Mouse (Mus musculus): ENCODE measurements around the gene Vps37b. TPM values are rescaled to one million over a fixed set of nuclear protein-coding genes. Genes with fewer than 3 reads are reported as not detected.

Gene Vps37b
- total RNA-seq, 2 experiments from 2014 or later: 46.7 to 50.6 TPM

- intact Hi-C loops (cut with DNase I): no loop called here
- no peak for DNase-seq (ENCODE audit: low spot score in 2 of 2)
These were observed 22.0 kb downstream of the Vps37b start for GRCm38 (mm10) chr5:124010077-124010476.

GRCm38 (mm10) chr5:124006891-124007491, 25.1 kb downstream of the Vps37b start:
- intact Hi-C loops (cut with DNase I): no loop called here
- no peak for DNase-seq (ENCODE audit: low spot score in 2 of 2)

- DNase-seq (ENCODE audit: low spot score in 2 of 2): no peak
- intact Hi-C loops (cut with DNase I): no loop called here
These were observed 25.8 kb downstream of the Vps37b start for GRCm38 (mm10) chr5:124006082-124006873.

GRCm38 (mm10) chr5:124005591-124005990, 26.5 kb downstream of the Vps37b start:
- intact Hi-C loops (cut with DNase I): no loop called here
- DNase-seq (ENCODE audit: low spot score in 2 of 2): no peak

GRCm38 (mm10) chr5:124005151-124005500, 26.9 kb downstream of the Vps37b start:
- no peak for DNase-seq (ENCODE audit: low spot score in 2 of 2)
- intact Hi-C loops (cut with DNase I): no loop called here

GRCm38 (mm10) chr5:124004356-124005150, 27.5 kb downstream of the Vps37b start:
- DNase-seq (ENCODE audit: low spot score in 2 of 2): no peak
- intact Hi-C loops (cut with DNase I): no loop called here

- intact Hi-C loops (cut with DNase I): no loop called here
- no peak for DNase-seq (ENCODE audit: low spot score in 2 of 2)
These were observed 28.7 kb downstream of the Vps37b start for GRCm38 (mm10) chr5:124003375-124003774.

- intact Hi-C loops (cut with DNase I): no loop called here
- peak in 1 of 2 experiments; percentile 67 for DNase-seq (ENCODE audit: low spot score in 2 of 2)
These were observed 29.2 kb downstream of the Vps37b start for GRCm38 (mm10) chr5:124002876-124003275.

- DNase-seq (ENCODE audit: low spot score in 2 of 2): no peak
- intact Hi-C loops (cut with DNase I): loop anchor here (2.0 kb wide), 1 partner anchor 30 kb away; no protein-coding TSS in a partner anchor
These were observed 30.8 kb downstream of the Vps37b start for GRCm38 (mm10) chr5:124001274-124001673.

GRCm38 (mm10) chr5:124000824-124001223, 31.2 kb downstream of the Vps37b start:
- peak; percentile 93 for DNase-seq (ENCODE audit: low spot score in 2 of 2)
- intact Hi-C loops (cut with DNase I): loop anchor here (1.0 to 2.0 kb wide), 2 partner anchors 30 to 84 kb away; no protein-coding TSS in a partner anchor

- DNase-seq (ENCODE audit: low spot score in 2 of 2): no peak
- intact Hi-C loops (cut with DNase I): no loop called here
These were observed 33.7 kb downstream of the Vps37b start for GRCm38 (mm10) chr5:123998370-123998769.

- intact Hi-C loops (cut with DNase I): no loop called here
- DNase-seq (ENCODE audit: low spot score in 2 of 2): peak in 1 of 2 experiments; percentile 79
These were observed 34.3 kb downstream of the Vps37b start for GRCm38 (mm10) chr5:123997811-123998210.

GRCm38 (mm10) chr5:123997211-123997751, 34.8 kb downstream of the Vps37b start:
- intact Hi-C loops (cut with DNase I): no loop called here
- DNase-seq (ENCODE audit: low spot score in 2 of 2): peak in 1 of 2 experiments; percentile 54

GRCm38 (mm10) chr5:123996695-123997094, 35.4 kb downstream of the Vps37b start:
- DNase-seq (ENCODE audit: low spot score in 2 of 2): no peak
- intact Hi-C loops (cut with DNase I): no loop called here

GRCm38 (mm10) chr5:123996194-123996593, 35.9 kb downstream of the Vps37b start:
- intact Hi-C loops (cut with DNase I): no loop called here
- DNase-seq (ENCODE audit: low spot score in 2 of 2): no peak

GRCm38 (mm10) chr5:123995388-123995787, 36.7 kb downstream of the Vps37b start:
- intact Hi-C loops (cut with DNase I): no loop called here
- no peak for DNase-seq (ENCODE audit: low spot score in 2 of 2)

GRCm38 (mm10) chr5:123994468-123994867, 37.6 kb downstream of the Vps37b start:
- DNase-seq (ENCODE audit: low spot score in 2 of 2): no peak
- intact Hi-C loops (cut with DNase I): no loop called here

- peak in 1 of 2 experiments; percentile 73 for DNase-seq (ENCODE audit: low spot score in 2 of 2)
- intact Hi-C loops (cut with DNase I): loop anchor here (1.0 to 2.0 kb wide), 3 partner anchors 21 to 169 kb away; partner anchors contain the start of gene Hip1r
These were observed 38.6 kb downstream of the Vps37b start for GRCm38 (mm10) chr5:123993263-123994036.

GRCm38 (mm10) chr5:123992794-123993193, 39.3 kb downstream of the Vps37b start:
- peak; percentile 85 to 88 for DNase-seq (ENCODE audit: low spot score in 2 of 2)

More at GRCm38 (mm10) chr5:123992794-123993193, 39.3 kb downstream of the Vps37b start:
- intact Hi-C loops (cut with DNase I): loop anchor here (1.0 to 2.0 kb wide), 3 partner anchors 20 to 168 kb away; partner anchors contain the start of gene Hip1r

All from left cerebral cortex, postnatal 25 days (tissue).